Mouse (Mus musculus) layer of hippocampus, adult 8-10 months (tissue): ENCODE data around the gene Ctc1. TPM values are rescaled to one million over a fixed set of nuclear protein-coding genes. Genes with fewer than 3 reads are reported as not detected.

Experiments
- microRNA-seq, 2 experiments: library from miRNA; unstranded; fragments of <30 nt; microRNA quantifications; one replicate each; pipeline ENCODE4 v1.2.0; 2022
- total RNA-seq, 4 experiments: library from RNA; stranded (reverse); gene quantifications; 2 replicates each; pipeline ENCODE4 v1.2.4; 2022

Gene Ctc1
- total RNA-seq, 4 experiments from 2014 or later: 39.8 to 46.9 (median 41.8) TPM

Small RNA genes within 50 kb of the gene (microRNA-seq; reads per million reads assigned to microRNA genes)
- 0.76 to 1.3 reads per million in 2 experiments for gene Mir3062

Other genes starting within 250 kb of the Ctc1 start
- 100 to 1,000 TPM in 1 of 4 experiments, 10 to 100 TPM in 3; 78.3 to 104 (median 86.6) TPM for gene Ndel1, start 144.1 kb upstream of the Ctc1 start, total RNA-seq
- gene Rnf222, start 127.4 kb upstream of the Ctc1 start, total RNA-seq: not detected
- 100 to 1,000 TPM; 779 to 924 (median 859) TPM for gene Rpl26, start 114.3 kb upstream of the Ctc1 start, total RNA-seq
- under 1 TPM in 3 of 4 experiments, not detected in 1; 0.32 to 0.58 (median 0.45) TPM for gene Odf4, start 88.8 kb upstream of the Ctc1 start, total RNA-seq
- gene Arhgef15, start 58.4 kb upstream of the Ctc1 start, total RNA-seq: 10 to 100 TPM in 3 of 4 experiments, 1 to 10 TPM in 1; 9.1 to 16.5 (median 12.0) TPM
- 1 to 10 TPM; 4.9 to 7.4 (median 5.8) TPM for gene Slc25a35, start 47.8 kb upstream of the Ctc1 start, total RNA-seq
- gene Rangrf, start 40.7 kb upstream of the Ctc1 start, total RNA-seq: 10 to 100 TPM; 14.1 to 24.1 (median 15.9) TPM
- gene Pfas, start 7.5 kb upstream of the Ctc1 start, total RNA-seq: 10 to 100 TPM; 25.8 to 32.2 (median 26.8) TPM
- gene Aurkb, start 29.7 kb downstream of the Ctc1 start, total RNA-seq: 1 to 10 TPM in 2 of 4 experiments, under 1 TPM in 2; 0.52 to 1.6 (median 0.88) TPM
- gene Borcs6, start 43.8 kb downstream of the Ctc1 start, total RNA-seq: 10 to 100 TPM; 30.8 to 33.3 (median 31.5) TPM
- gene Tmem107, start 54.9 kb downstream of the Ctc1 start, total RNA-seq: 10 to 100 TPM; 14.8 to 21.0 (median 19.0) TPM
- gene Vamp2, start 72.6 kb downstream of the Ctc1 start, total RNA-seq: 100 to 1,000 TPM; 926 to 962 (median 934) TPM
- gene Per1, start 79.3 kb downstream of the Ctc1 start, total RNA-seq: 100 to 1,000 TPM in 2 of 4 experiments, 10 to 100 TPM in 2; 91.2 to 107 (median 97.7) TPM
- gene Hes7, start 104.5 kb downstream of the Ctc1 start, total RNA-seq: 1 to 10 TPM in 3 of 4 experiments, under 1 TPM in 1; 0.97 to 1.8 (median 1.2) TPM
- gene 9130213A22Rik, start 106.7 kb downstream of the Ctc1 start, total RNA-seq: 1 to 10 TPM; 1.4 to 1.7 (median 1.5) TPM
- 10 to 100 TPM in 2 of 4 experiments, 1 to 10 TPM in 2; 8.8 to 14.4 (median 10.1) TPM for gene Aloxe3, start 110.0 kb downstream of the Ctc1 start, total RNA-seq
- 10 to 100 TPM in 2 of 4 experiments, 1 to 10 TPM in 2; 5.9 to 14.5 (median 10.5) TPM for gene Alox12b, start 141.1 kb downstream of the Ctc1 start, total RNA-seq
- 10 to 100 TPM in 1 of 4 experiments, 1 to 10 TPM in 3; 8.4 to 10.1 (median 9.3) TPM for gene Alox8, start 181.9 kb downstream of the Ctc1 start, total RNA-seq
- 1 to 10 TPM; 1.6 to 2.0 (median 1.8) TPM for gene Gucy2e, start 221.1 kb downstream of the Ctc1 start, total RNA-seq